Mouse (Mus musculus): ENCODE measurements at regions not wholly inside any gene's neighbourhood (a gene's known extent, or its start where the extent isn't known, plus 50 kb on each side); places are given as distances from the start of the nearest gene placed in this dataset.
"Not testable (repeated sequence)": the region's sequence is repeated elsewhere in the genome, so short reads cannot be mapped to it uniquely, and the experiment has no call there.

GRCm38 (mm10) chr12:24252071-24252874, 155.2 kb upstream of the 9030624G23Rik start:
- H3K27ac ChIP-seq (ENCODE audit: low read depth, low read length); H3K36me3 ChIP-seq (ENCODE audit: control insufficient read depth, insufficient read depth); H3K27me3 ChIP-seq (replicated peaks; ENCODE audit: control insufficient read depth, insufficient read depth, low read length); ATAC-seq; H3K4me1 ChIP-seq (replicated peaks; ENCODE audit: control insufficient read depth, insufficient read depth, low read length); H3K9me3 ChIP-seq (ENCODE audit: control insufficient read depth): not testable (repeated sequence)
- Histone ChIP-seq H3K4me2 (replicated peaks; ENCODE audit: low read depth) (peak overlapping the region; percentile 75), H3K4me3 (ENCODE audit: low read depth, low read length) (peak overlapping the region; percentile 51), H3K9ac (ENCODE audit: low read depth, low read length) (peak overlapping the region; percentile 42; the same call in 1 of the 2 replicates)
- WGBS: 2% methylated on average over 41 of the region's 77 CpGs

Measured in intestine, postnatal 0 days (tissue).